Mouse (Mus musculus) heart, postnatal 36 days (tissue): ENCODE measurements around the gene Ppp1r14a. TPM values are rescaled to one million over a fixed set of nuclear protein-coding genes. Genes with fewer than 3 reads are reported as not detected.

Experiments
- DNase-seq, 2 experiments: peaks; one replicate each; pipeline ENCODE4 v3.0.0; 2021 to 2022
- intact Hi-C: fragments of 180-260 bp; cut with DNase I; formaldehyde crosslinking; loops from one replicate; pipeline ENCODE4 v1.15.1; 2025
- total RNA-seq, 2 experiments: library from RNA; stranded (reverse); gene quantifications; 2 replicates each; pipeline ENCODE4 v1.2.3; 2021

The Ppp1r14a gene
- total RNA-seq, 2 experiments from 2014 or later: 9.6 to 10.5 TPM

- DNase-seq: peak; percentile 67
- intact Hi-C loops: loop anchor here (1.0 to 10.0 kb wide), 3 partner anchors 50 to 322 kb away; partner anchors contain the start of gene Psmd8
Observed at GRCm38 (mm10) chr7:29296998-29297397, 7.9 kb downstream of the Ppp1r14a start.

- peak; percentile 74 to 76 for DNase-seq
- intact Hi-C loops: loop anchor here (2.0 to 10.0 kb wide), 3 partner anchors 174 to 556 kb away; partner anchors contain the start of genes Mrps12 and Sars2
Observed at GRCm38 (mm10) chr7:29301127-29301566, 12.0 kb downstream of the Ppp1r14a start.

DNA sequence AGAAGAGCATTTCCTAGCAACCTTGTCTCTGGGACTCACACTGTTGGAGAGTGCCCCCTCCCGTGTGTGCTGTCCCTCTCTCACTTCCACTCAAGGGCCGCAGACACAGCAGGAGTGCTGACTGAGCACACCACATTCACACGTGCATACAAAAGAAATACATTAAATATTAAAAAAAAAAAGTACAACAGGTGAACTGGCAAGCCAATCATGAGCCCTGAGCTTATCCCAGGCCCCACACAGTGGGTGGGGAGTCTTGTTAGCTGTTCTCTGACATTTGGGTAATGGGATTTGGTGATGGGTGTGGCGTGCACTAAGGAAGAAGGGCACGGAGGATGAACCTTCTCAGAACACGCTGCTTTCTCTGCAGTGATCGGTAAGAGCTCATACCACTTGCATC lies 13.5 kb downstream of the Ppp1r14a start:
- intact Hi-C loops: loop anchor here (10.0 kb wide), 1 partner anchor 558 kb away; the partner anchor contains the start of genes Mrps12 and Sars2

GRCm38 (mm10) chr7:29303738-29304462 lies 14.8 kb downstream of the Ppp1r14a start, which contains the start of gene Dpf1:
Dpf1 (plus strand) TSS chr7:29303951.
- DNase-seq: peak; percentile 55 to 64
- intact Hi-C loops: loop anchor here (10.0 kb wide), 1 partner anchor 559 kb away; the partner anchor contains the start of genes Mrps12 and Sars2

More for the DNA sequence above, 13.5 kb downstream of the Ppp1r14a start:
- DNase-seq: no peak

GRCm38 (mm10) chr7:29304463-29305262 lies 15.6 kb downstream of the Ppp1r14a start:
- intact Hi-C loops: loop anchor here (5.0 to 10.0 kb wide), 2 partner anchors 218 to 560 kb away; partner anchors contain the start of genes Mrps12 and Sars2
- DNase-seq: no peak

- DNase-seq: no peak
- intact Hi-C loops: loop anchor here (5.0 to 10.0 kb wide), 2 partner anchors 217 to 561 kb away; partner anchors contain the start of genes Mrps12 and Sars2
Observed at GRCm38 (mm10) chr7:29305263-29305988, 16.3 kb downstream of the Ppp1r14a start.

- intact Hi-C loops: loop anchor here (5.0 to 10.0 kb wide), 2 partner anchors 216 to 561 kb away; partner anchors contain the start of genes Mrps12 and Sars2
- DNase-seq: no peak
Observed at GRCm38 (mm10) chr7:29306108-29306507, 17.0 kb downstream of the Ppp1r14a start.

DNA sequence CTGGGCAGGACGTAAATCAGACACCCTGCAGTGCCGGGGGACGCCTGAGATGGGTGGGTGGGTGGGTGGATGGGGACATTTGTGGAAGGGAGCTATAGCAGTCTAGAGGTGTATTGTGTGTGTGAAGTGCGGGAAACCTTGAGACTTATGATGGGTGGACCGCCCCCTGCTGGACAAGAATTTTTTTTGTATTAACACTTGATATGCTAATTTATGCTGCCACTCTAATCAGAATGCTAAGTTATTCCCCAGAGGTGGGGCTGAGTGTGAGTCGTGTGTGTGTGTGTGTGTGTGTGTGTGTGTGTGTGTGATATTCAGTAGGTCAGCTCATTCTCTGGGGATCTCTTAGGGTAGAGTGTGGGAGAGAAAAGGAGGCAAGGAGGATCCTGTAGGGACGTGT lies 17.5 kb downstream of the Ppp1r14a start:
- intact Hi-C loops: loop anchor here (5.0 to 10.0 kb wide), 2 partner anchors 216 to 562 kb away; partner anchors contain the start of genes Mrps12 and Sars2

GRCm38 (mm10) chr7:29307350-29308104 lies 18.4 kb downstream of the Ppp1r14a start:
- intact Hi-C loops: loop anchor here (5.0 to 10.0 kb wide), 2 partner anchors 215 to 563 kb away; partner anchors contain the start of genes Mrps12 and Sars2
- DNase-seq: peak; percentile 86 to 91

More for the DNA sequence above, 17.5 kb downstream of the Ppp1r14a start:
- DNase-seq: no peak

DNA sequence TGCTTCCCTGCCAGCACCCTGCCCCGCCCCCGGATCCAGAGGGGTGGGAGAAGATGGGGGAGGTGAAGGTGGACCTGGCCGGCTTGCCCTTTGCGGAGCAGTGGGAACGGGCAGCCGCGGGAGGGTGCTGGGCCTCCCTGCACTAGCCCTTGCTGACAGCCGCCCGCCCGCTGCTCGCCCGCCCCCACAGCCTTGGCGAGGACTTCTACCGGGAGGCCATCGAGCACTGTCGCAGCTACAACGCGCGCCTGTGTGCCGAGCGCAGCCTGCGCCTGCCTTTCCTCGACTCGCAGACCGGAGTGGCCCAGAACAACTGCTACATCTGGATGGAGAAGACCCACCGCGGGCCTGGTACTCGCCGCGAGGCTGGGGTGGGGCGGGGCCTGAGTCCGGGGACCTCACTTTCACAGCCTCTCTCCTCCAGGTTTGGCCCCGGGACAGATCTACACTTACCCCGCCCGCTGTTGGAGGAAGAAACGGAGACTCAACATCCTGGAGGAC lies 20.2 kb downstream of the Ppp1r14a start:
- intact Hi-C loops: loop anchor here (5.0 to 10.0 kb wide), 2 partner anchors 213 to 564 kb away; partner anchors contain the start of genes Mrps12 and Sars2

DNA sequence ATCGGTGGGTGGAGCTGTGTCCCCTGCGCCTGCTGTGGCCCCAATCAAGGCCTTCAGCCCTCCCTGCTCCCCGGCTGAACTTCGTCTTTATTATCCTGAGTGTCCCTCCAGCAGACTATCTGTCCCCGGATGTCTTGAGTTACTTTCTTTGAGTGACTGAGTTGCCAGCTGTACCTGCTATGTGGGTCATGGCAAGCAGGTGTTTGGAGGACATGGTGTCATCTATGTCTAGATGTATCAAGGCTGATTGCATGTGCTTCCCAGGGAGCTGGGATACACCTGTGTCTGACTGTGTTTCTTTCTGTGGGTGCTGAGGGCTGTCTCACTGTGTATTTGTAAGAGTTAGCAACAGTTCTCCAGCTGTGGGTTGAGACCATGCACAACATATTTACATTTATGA lies 20.6 kb downstream of the Ppp1r14a start:
- intact Hi-C loops: loop anchor here (5.0 to 10.0 kb wide), 2 partner anchors 213 to 565 kb away; partner anchors contain the start of genes Mrps12 and Sars2
- DNase-seq: no peak

More for the DNA sequence above, 20.2 kb downstream of the Ppp1r14a start:
- DNase-seq: peak in 1 of 2 experiments; percentile 36

- no peak for DNase-seq
- intact Hi-C loops: no loop called here
Observed at GRCm38 (mm10) chr7:29313051-29313450, 23.9 kb downstream of the Ppp1r14a start.

GRCm38 (mm10) chr7:29313572-29314261 lies 24.6 kb downstream of the Ppp1r14a start:
- intact Hi-C loops: no loop called here
- DNase-seq: no peak

GRCm38 (mm10) chr7:29314844-29315628 lies 25.9 kb downstream of the Ppp1r14a start:
- intact Hi-C loops: no loop called here
- DNase-seq: no peak

DNA sequence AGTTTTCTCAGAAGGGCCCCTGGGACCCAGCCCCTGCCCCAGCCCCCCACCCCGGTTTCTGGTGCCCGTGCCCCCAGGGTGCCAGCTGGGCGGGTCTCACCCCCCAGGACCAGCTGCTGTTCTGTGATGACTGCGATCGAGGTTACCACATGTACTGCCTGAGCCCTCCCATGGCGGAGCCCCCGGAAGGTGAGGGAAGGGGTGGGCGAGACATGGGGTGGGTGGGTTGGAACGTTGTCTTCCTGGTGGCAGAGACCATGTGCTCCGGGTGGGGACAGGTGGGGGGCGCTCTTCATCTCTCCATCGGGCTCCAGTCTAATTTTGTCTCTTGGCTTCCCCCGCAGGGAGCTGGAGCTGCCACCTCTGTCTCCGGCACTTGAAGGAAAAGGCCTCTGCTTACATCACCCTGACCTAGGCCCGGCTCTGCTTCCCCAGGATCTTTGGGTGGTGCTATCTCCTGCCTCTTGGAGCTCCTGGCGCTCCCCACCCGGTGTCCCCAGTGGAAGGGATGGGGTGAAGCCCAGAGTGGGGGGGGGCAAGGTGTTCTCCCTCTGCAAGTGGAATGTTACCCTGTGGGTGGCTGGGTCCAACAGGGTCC lies 27.1 kb downstream of the Ppp1r14a start:
- DNase-seq: no peak
- intact Hi-C loops: no loop called here

DNA sequence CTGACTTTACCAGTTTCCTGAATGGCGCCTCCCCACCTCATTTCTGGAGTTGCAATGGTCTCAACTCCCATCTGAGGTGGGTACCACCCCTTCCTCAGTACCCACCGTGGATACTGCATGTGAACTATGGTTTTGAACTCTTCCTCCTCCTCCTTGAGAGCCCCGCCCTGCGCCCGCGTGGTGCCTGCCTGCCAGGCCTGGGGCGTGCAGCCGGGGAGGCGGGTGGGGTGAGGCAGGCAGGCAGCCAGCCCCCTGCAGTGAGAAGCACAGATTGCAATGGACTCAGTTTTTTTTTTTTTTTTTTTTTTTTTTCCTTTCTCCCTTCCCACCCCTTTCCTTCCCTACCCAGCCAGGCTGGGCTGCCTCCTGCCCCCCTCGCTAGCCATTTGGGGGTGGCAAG lies 27.9 kb downstream of the Ppp1r14a start:
- intact Hi-C loops: no loop called here

DNA sequence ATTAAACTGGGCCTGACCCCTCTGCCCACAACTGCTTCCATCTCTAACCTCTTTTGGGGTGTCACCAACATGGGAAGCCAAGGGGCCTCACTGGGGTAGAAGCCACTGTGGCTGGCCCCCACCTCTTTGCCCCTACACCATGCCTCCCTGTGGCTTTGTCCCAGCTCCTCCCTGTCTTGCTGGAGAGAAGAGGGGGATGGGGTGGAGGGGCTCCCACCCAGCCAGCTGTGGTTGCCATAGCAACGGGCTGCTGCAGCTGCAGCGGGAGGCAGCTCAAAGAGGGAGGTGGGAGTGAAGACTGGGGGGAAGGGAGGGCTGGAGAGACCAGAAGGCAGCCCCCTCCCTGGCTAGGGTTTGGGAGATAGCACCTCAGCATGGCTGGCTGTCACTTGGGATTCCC lies 28.4 kb downstream of the Ppp1r14a start:
- intact Hi-C loops: no loop called here

More for the DNA sequence above, 27.9 kb downstream of the Ppp1r14a start:
- no peak for DNase-seq

More for the DNA sequence above, 28.4 kb downstream of the Ppp1r14a start:
- DNase-seq: no peak
